Mouse (Mus musculus) bone marrow, adult 2 months (tissue): ENCODE measurements around the gene P4hb.

Source experiments
- CTCF ChIP-seq: fragments of 200-500 bp; IDR thresholded peaks from 2 replicates; pipeline ENCODE4 v1.5.1; 2011; ENCODE audit warnings: low read length, control low read depth; ENCODE audit not compliant: control insufficient read depth, insufficient read depth
- POLR2A ChIP-seq: fragments of 200-500 bp; IDR thresholded peaks from 2 replicates; pipeline ENCODE4 v1.6.1; 2011; ENCODE audit warnings: low read depth, mild to moderate bottlenecking, control low read depth, low read length, borderline replicate concordance; ENCODE audit not compliant: control insufficient read depth

DNA sequence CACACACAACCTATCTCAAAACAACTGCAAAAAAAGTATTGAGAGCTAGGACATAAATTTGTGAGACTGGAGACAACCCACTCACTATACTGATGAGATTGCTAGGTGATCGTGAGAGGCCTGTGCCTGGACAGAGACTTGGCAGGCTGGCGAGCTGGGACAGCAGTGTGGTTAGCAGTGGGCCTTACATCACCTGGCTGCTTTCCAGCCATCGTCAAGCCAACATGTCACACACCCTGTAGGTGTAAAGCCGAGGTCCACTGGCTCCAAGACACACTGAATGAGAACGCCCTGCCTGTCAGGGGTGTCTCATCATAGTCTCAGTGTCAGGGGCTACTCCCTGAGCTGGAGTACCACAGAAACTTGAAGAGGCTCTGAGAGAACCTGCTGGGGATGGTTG is 20.3 kb downstream of the P4hb start:
- TF ChIP-seq POLR2A (no peak), CTCF (no peak)
